Mouse (Mus musculus): ENCODE data around the gene Ago3.

GRCm38 (mm10) chr4:126469334-126469733, 40.0 kb upstream of the Ago3 start:
- TF ChIP-seq POLR2A (IDR thresholded peaks at IDR 0.05; ENCODE audit: borderline replicate concordance, extremely low read depth, low read depth, low read length): no peak
- TF ChIP-seq CTCF (IDR thresholded peaks at IDR 0.05; ENCODE audit: insufficient read depth, low read length): no peak

All from lung, adult 2 months (tissue).